Mouse (Mus musculus): Measurements from ENCODE around the gene Rgs14.

DNA sequence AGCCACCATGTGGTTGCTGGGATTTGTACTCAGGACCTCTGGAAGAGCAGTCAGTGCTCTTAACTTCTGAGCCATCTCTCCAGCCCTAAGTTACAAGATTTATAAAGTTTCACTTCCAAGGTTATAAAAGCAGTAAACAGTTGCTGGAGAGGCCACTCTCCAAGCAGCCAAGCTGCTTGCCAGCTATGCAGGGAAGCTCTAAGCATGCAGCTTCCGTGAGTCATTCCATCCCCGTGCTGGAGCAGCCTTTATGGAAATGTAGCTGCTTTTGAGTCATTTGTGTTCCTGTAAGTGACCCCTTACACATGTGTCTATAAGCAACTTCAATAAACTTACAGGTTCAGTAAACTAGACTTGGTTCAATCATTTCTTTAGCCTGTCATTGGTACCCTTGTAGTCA is 61.0 kb downstream of the Rgs14 start:
- TF ChIP-seq CTCF (IDR thresholded peaks at IDR 0.05; ENCODE audit: low read depth, low read length) (no peak), POLR2A (IDR thresholded peaks at IDR 0.05; ENCODE audit: extremely low read depth, insufficient read depth, low read length) (no peak)

Measured in liver, adult 2 months (tissue).